Mouse (Mus musculus): Measurements from ENCODE around the gene Myo18a.

The Myo18a gene

DNA sequence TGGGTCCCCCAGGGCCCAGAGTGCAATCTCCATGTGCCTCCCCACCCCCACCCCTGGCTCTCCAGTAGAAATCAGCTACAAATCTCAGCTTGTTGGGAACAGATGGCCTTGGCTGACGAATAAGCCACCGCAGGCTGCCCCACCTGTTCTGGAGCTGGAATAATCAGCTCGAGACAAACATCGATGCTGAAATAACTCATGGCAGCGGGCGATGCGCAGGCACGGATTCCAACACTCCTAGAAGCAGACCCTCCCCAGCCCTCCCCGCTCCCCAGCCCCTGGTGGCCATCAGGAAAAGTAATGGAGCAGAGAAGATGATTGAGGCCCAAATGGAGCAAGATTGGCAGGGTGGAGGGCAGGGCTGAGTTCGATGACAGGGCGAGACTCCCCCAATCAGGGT is 109.2 kb downstream of the Myo18a start:
- in situ Hi-C loops (cut with MboI) = no loop called here

GRCm38 (mm10) chr11:77872685-77873084 is 109.6 kb downstream of the Myo18a start:
- in situ Hi-C loops (cut with MboI) = no loop called here

- in situ Hi-C loops (cut with MboI) = no loop called here
Observed at GRCm38 (mm10) chr11:77873116-77873515, 110.1 kb downstream of the Myo18a start.

DNA sequence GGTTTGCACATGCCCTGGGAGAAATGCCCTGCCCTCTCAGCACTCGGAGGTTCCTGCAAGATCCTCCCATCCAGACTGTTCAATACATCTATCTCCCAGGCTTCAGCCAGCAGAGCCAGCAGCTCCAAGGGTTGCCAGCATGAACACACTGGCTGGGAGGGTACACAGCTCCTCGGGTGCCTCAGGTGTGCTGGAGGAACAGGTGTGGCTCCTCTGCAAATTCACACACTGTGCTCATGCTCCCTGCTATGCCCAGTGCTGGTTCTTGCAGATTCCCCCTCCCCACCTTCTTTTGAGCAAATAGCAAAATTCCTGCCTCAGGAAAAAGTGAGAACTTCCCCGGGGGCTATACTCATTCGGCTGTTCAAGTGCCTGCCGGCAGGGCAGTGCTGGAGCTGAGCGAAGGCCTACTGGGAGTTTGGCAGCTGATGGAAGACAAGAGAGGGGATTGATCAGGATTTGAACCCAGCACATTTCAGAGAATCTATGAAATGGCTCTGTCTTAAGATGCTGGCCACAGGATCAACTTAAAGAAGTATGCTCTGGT is 111.7 kb downstream of the Myo18a start:
- in situ Hi-C loops (cut with MboI) = no loop called here

GRCm38 (mm10) chr11:77875269-77875668 is 112.2 kb downstream of the Myo18a start:
- in situ Hi-C loops (cut with MboI) = no loop called here

DNA sequence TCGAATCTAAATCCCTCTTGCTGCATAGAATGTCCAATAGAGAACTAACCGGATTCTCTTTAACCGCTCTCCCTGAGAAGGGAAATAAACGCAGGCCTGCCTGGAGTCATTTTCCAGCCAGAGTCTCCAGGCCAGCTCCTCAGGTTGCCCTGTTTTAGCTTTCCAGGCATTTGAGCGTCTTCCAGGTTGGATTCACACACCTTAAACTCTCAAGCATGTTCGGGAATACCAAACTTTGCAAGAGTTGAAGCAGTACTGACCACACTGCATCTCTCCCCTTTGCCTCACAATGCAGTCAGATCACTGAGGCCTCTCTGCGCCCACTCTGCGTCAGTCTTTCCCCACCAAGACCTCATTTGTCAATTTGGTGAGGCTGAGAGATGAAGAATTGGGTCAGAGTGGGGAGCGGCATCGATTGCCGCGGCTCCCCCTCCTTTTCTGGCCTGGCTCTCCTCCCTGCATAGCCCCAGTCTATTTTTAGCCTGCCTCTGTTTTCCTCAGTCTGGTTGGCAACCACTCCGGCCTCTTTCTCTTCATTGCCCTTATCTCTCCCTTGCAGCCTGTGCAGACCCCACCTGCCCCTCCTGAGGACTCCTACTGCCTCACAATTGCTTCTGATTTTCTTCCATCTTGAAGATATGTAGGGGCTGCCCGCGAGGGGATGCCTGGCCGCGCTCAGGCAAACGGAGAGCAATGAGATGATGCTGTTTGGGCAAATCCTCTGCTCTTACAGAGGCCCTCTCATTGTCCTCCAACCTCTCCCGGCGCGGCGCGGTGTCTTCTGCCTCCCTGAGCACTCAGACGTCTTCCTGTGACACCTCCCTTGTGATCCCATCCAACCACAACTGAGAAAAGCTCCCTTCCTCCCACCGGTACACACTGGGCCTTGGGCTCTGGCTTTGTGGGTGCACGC is 113.1 kb downstream of the Myo18a start:
- in situ Hi-C loops (cut with MboI) = no loop called here

DNA sequence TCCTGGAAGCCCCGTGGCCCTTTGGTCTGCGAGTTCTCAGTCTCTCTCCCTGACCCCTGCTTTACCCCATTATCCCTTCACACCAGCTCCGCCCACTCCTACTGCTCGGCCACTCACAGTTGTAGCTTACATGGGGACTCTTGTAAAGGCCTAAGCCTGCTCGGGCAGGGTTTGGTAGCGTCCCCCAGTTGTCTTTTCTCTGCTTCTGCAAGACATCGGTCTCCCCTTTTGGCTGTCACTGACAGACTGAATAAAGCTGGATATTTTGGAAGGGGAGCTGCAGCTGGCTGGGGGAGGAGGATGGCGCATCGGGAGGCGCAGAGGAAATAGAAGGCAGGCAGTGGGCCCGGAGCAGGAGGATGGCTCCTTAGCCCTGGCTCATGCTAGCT is 113.7 kb downstream of the Myo18a start:
- in situ Hi-C loops (cut with MboI) = no loop called here

DNA sequence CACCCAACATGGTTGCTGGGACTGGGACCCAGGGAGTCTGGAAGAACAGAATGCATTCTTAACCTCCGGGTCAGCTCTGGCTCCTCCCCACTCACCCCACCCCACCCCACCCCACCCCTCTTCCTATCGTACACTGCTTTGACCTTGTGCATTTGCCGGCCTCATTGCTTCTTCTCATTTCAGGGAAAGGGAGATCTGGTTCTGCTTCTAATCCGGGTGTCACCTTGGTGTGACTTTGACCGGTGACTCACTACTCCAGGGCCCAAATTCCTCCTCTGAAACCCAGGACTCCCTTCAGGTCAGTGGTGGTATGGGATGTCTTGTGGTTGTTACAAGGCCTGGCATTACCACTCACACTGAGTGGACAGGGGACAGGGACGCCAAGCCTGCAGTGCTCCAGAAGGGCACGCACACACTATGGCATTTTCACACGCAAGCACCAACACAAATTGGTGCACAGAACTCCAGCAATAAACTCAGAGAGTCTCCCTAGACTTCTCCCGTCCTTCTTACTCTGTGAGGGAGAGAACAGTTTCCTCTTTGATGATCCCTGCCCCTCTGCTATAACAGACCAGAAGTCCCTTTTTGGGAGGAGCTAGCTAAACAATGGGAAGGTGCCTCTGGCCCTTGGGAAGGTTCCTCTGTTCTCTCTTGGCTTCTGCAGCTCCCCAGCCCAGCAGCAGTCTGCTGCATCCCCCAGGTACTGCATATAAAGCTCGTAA is 121.6 kb downstream of the Myo18a start:
- in situ Hi-C loops (cut with MboI) = no loop called here

GRCm38 (mm10) chr11:77885246-77885575 is 122.2 kb downstream of the Myo18a start:
- in situ Hi-C loops (cut with MboI) = no loop called here

GRCm38 (mm10) chr11:77887373-77887960 is 124.4 kb downstream of the Myo18a start:
- in situ Hi-C loops (cut with MboI) = no loop called here

DNA sequence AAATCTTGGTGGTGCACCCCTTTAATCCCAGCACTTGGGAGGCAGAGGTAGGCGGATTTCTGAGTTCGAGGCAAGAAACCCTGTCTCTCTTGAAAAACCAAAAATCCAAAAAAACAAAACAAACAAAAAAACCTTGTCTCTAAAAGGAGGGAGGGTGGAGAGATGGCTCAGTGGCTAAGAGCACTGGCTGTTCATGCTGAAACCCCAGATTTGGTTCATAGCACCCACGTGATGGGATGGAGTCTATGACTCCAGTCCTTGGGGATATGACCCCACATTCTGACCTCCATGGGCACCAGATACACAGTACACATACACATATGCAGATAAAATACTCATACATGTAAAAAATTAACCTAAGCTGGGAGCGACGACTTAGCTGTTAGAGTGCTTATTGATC is 125.8 kb downstream of the Myo18a start:
- in situ Hi-C loops (cut with MboI) = no loop called here

DNA sequence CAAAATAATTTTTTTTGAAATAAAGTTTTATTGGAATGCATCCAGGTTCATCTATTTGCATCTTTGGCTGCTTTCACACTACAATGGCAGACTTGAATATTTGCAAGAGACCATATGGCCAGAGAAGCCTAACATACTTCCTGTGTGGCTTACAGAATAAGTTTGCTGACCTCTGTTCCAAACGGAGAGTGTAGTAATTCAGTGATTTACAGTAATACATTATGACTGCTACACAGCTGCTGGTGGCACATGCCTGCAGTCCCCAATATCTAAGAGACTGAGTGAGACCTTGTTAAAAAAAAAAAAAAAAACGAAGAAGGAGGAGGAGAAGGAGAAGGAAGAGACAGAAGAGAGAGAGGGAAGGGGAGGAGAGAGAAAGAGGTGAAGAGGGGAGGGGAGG is 126.4 kb downstream of the Myo18a start:
- in situ Hi-C loops (cut with MboI) = no loop called here

- in situ Hi-C loops (cut with MboI) = no loop called here
Observed at GRCm38 (mm10) chr11:77890648-77891258, 127.7 kb downstream of the Myo18a start.

- in situ Hi-C loops (cut with MboI) = no loop called here
Observed at GRCm38 (mm10) chr11:77892883-77893282, 129.8 kb downstream of the Myo18a start.

DNA sequence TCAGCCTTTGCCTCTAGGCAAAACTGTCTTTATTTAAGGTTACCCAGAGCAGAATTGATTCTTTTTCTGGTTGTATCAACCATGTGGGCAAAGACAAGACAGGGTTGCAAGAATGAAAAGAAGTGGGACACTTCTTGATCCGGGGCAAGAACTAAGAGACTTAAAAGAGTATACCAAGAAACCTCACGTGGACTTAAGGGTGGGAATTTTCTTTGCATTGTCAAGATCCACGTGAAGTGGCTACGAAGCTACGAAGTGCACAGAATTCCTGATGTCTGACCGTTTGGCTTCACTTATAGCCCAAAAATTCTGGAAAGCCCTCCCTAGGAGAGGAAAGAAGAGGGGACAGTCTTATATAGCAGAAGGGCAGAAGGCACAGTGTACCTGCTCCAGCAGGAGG is 130.2 kb downstream of the Myo18a start:
- in situ Hi-C loops (cut with MboI) = no loop called here

- in situ Hi-C loops (cut with MboI) = no loop called here
Observed at GRCm38 (mm10) chr11:77893787-77894718, 131.0 kb downstream of the Myo18a start, which contains the start of gene Pipox. TSS of gene Pipox (minus strand) at chr11:77894096.

- in situ Hi-C loops (cut with MboI) = no loop called here
Observed at GRCm38 (mm10) chr11:77894967-77895366, 131.9 kb downstream of the Myo18a start.

DNA sequence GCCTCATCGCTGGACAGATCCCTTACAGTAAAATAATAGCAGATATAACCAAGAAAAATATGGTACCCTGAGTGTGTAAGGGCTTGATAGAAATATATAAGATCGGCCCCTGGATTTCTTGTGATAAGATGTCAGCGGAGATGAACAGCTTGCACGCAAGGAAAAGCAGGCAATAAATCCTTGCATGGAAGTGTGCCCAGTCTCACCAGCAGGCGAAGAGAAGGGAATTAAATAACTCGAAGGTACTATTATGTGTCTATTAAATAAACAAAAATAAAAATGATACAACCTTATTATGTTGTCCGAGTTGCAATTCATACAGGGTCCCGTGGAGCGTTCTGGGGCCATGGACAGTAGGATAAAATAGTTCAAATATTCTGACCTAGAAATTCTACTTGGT is 133.0 kb downstream of the Myo18a start:
- in situ Hi-C loops (cut with MboI) = no loop called here

DNA sequence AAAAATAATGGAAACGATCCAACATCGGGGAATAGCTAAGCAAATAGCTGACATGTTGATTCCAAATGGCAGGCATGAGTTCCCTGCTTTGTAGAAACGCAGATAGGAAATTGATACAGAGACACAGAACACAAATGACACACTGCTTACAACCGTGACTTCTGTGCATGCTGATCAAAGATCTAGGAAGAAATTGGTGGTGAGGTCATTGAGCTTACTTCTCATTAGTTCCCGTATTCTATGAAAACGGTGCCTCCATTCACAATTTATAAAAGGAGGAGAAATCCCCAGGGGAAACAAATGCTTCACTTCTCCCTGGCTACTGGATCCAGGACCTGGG is 133.4 kb downstream of the Myo18a start:
- in situ Hi-C loops (cut with MboI) = no loop called here

- in situ Hi-C loops (cut with MboI) = no loop called here
Observed at GRCm38 (mm10) chr11:77896820-77897805, 134.1 kb downstream of the Myo18a start.

Measured in mature B cell (primary cell).